Mouse (Mus musculus): ENCODE data around the gene Nprl3. TPM values are rescaled to one million over a fixed set of nuclear protein-coding genes. Genes with fewer than 3 reads are reported as not detected.

Gene Nprl3
- polyA plus RNA-seq, 1 experiment from 2014 or later = 48.4 TPM

DNA sequence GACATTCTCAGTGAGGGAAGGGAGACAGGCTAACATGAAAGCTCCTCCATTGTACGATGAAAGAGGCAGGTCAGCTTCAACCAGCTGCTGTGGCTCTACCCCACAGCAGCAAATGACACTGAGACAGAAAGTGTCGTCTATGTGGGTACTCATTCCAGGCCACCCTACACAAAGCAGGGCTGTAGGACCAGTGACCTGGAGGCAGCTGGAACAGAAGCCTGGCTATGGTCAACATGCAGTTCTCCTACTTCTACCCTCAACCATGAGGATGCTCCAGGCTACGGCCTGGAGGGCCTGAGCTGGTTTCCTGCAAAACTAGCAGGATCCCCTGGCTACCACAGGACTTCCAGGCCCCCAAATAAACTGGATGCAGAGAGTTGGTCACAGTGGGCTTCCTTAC lies 10.9 kb downstream of the Nprl3 start:
- Histone ChIP-seq H3K36me3 (replicated peaks) (no peaks in the 10 kb centered on the region; the same call in 1 of the 2 replicates), H3K27ac (no peak overlapping the region), H3K9me3 (no peaks in the 10 kb centered on the region), H3K4me1 (no peaks in the 10 kb centered on the region), H3K27me3 (replicated peaks) (no peaks in the 10 kb centered on the region), H3K4me2 (no peak overlapping the region), H3K9ac (no peak overlapping the region), H3K4me3 (no peak overlapping the region)
- WGBS = 93% methylated on average over 3 of the region's 3 CpGs
- no peak for ATAC-seq (replicated peaks)

DNA sequence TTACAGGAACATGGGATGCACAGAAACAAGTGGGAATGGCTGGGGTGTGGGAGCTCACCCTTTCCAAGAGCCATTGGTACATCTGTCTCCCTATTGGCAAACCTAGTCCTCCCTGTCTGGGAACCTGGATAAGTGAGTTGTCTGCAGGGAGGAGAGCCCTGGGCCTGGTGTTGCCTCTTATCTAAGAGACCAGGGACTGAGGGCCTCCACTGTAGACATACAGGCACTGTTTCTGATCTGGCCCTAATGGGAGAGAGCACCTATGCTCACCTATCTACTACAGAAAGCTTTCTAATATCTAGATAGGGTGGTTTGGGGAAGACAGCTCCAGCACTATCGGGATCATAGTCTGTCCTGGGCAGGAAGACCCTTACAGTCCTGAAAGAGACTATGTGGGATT lies 11.4 kb downstream of the Nprl3 start:
- 95% methylated on average over 1 of the region's 1 CpGs for WGBS
- Histone ChIP-seq H3K4me2 (no peak overlapping the region), H3K27me3 (replicated peaks) (no peaks in the 10 kb centered on the region), H3K27ac (no peak overlapping the region), H3K9ac (no peak overlapping the region), H3K4me3 (no peak overlapping the region), H3K4me1 (no peaks in the 10 kb centered on the region), H3K36me3 (replicated peaks) (no peaks in the 10 kb centered on the region; the same call in 1 of the 2 replicates), H3K9me3 (no peaks in the 10 kb centered on the region)
- no peak for ATAC-seq (replicated peaks)

DNA sequence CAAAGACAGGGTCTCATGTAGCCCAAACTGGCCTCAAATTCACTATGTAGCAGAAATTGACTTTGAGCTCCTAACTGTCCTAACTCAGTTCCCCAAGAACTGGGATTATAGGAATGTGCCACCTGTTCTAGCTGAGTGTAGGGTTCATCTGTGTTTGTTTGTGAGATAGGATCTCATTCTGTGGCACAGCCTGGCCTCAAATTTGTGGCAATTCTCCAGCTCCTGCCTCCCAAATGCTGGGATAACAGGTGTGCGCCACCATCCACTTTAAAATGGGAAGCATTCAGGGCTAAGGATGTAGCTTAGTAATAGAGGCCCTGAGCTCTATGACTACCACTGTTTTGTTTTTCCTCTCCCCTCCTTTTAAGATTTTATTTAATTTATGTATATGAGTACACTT lies 14.4 kb downstream of the Nprl3 start:
- Histone ChIP-seq H3K4me3 (no peak overlapping the region), H3K4me1 (no peaks in the 10 kb centered on the region), H3K27me3 (replicated peaks) (no peaks in the 10 kb centered on the region), H3K9me3 (no peaks in the 10 kb centered on the region), H3K4me2 (no peak overlapping the region), H3K27ac (no peak overlapping the region), H3K36me3 (replicated peaks) (peaks cover 3% of the 10 kb centered on the region; the same call in 1 of the 2 replicates), H3K9ac (no peak overlapping the region)
- 92% methylated on average over 1 of the region's 1 CpGs for WGBS
- ATAC-seq (replicated peaks) = no peak

DNA sequence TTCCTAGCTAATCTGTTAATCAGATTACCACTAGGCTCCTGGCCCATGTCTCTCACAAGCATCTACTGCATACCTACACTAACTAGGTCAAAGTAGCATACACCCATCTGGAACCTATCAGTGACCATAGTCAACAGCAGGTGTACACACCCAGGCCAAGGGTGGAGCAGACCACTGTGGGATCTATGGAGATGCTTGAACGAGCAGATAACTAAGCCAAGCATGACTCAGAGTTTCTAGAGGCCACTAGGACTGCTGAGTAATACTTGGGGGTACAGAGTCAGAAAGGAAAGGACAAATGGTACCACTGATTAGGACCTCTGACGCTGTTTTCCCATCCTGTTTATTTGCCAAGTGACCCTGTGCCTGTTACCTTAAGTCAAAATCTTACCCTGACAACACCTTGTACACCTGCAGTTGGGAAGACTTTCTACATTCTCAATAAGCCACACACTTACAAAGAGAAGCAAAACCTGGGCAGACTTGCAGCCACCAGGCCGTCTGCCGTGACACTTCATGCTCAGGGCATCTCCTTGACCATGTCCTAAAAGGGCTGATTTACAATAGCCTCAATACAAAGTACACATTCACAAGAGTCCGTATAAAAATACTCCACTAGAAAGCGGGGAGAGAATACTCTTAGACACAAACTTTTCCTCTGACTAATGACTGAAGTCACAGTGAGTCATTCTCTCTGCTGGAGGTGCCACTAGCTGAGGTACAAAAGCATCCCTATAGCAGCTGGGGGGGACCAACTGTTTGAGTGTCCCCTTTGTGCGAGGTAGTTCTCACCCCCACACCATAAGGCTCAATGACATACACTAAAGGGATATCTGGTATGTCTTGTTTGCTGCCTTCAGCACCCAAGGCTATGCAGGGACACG lies 16.4 kb downstream of the Nprl3 start:
- Histone ChIP-seq H3K27ac (no peak overlapping the region), H3K4me1 (no peaks in the 10 kb centered on the region), H3K4me2 (no peak overlapping the region), H3K36me3 (replicated peaks) (peaks cover 13% of the 10 kb centered on the region; the same call in 1 of the 2 replicates), H3K27me3 (replicated peaks) (no peaks in the 10 kb centered on the region), H3K4me3 (no peak overlapping the region), H3K9me3 (no peaks in the 10 kb centered on the region), H3K9ac (no peak overlapping the region)
- 86% methylated on average over 8 of the region's 8 CpGs for WGBS
- no peak for ATAC-seq (replicated peaks)

DNA sequence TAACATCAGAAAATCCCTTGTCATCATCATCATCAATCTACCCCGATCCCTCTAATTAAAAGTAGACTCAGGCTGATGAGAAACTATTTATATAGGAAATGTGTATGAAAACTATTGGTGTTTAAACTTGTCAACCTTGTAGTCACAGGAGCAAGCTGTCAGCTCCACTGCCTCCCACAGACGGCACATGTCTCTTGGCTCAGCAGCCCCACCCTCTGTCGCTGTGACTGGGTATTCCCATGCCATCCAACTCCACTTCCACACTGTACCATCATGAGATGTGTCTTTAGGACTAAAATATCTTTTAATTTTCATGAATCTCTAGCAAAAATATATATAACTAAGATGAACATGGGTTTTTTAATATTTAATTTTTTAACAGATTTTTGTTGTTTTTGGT lies 19.2 kb downstream of the Nprl3 start:
- no peak for ATAC-seq (replicated peaks)
- H3K4me2 ChIP-seq = no peak overlapping the region
- WGBS = 84% methylated on average over 3 of the region's 3 CpGs
- H3K36me3 ChIP-seq (replicated peaks) = peaks cover 23% of the 10 kb centered on the region; the same call in 1 of the 2 replicates
- H3K27me3 ChIP-seq (replicated peaks) = no peaks in the 10 kb centered on the region
- H3K4me1 ChIP-seq = no peaks in the 10 kb centered on the region
- no peak overlapping the region for H3K9ac ChIP-seq
- no peak overlapping the region for H3K4me3 ChIP-seq
- no peak overlapping the region for H3K27ac ChIP-seq
- no peaks in the 10 kb centered on the region for H3K9me3 ChIP-seq

DNA sequence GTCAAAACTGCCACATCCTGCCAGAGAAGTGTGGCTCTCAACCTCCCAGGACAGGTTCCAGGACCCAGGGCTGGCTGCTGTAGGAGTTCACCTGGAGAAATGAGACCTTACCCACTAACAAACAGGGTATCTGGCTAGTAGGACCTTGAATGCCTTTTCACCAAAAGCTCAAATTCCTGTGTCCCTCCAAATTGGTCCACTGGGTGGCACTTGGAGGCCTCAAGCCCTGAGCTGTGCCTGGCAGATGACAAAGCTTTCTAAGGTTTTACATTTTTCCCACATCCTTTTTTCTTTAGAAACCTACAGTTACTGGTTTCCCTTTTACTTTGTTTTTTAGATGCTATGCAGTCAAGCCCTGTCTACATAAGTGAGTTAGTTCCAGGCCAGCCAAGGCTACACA lies 20.4 kb downstream of the Nprl3 start:
- H3K9me3 ChIP-seq = no peaks in the 10 kb centered on the region
- no peak overlapping the region for H3K9ac ChIP-seq
- ATAC-seq (replicated peaks) = no peak
- no peaks in the 10 kb centered on the region for H3K27me3 ChIP-seq (replicated peaks)
- H3K27ac ChIP-seq = no peak overlapping the region
- no peaks in the 10 kb centered on the region for H3K4me1 ChIP-seq
- peaks cover 23% of the 10 kb centered on the region; the same call in 1 of the 2 replicates for H3K36me3 ChIP-seq (replicated peaks)
- no peak overlapping the region for H3K4me2 ChIP-seq
- no peak overlapping the region for H3K4me3 ChIP-seq

DNA sequence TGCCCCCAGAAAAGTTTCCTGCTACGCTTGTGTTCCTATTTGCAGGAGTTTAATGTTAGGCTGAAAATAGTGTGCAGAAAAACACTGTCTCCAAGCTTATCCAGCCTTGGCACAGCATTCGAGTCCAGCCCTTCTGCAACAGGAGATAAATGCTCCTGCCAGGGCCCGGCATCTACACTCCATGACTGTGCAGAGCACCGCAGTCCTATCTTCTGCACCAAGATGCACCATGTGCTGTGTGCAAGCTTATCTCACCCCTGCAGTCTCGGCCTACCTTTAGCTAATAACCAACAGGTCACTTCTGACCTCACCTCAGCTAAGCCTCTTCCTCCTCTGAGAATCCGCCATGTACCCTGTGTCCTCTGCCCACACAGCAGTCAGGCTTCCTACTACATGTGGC lies 21.9 kb downstream of the Nprl3 start:
- Histone ChIP-seq H3K27me3 (replicated peaks) (no peaks in the 10 kb centered on the region), H3K4me2 (no peak overlapping the region), H3K4me1 (no peaks in the 10 kb centered on the region), H3K36me3 (replicated peaks) (peaks cover 20% of the 10 kb centered on the region; the same call in 1 of the 2 replicates), H3K4me3 (no peak overlapping the region), H3K27ac (no peak overlapping the region), H3K9ac (no peak overlapping the region), H3K9me3 (no peaks in the 10 kb centered on the region)
- ATAC-seq (replicated peaks) = no peak
- 96% methylated on average over 6 of the region's 6 CpGs for WGBS

DNA sequence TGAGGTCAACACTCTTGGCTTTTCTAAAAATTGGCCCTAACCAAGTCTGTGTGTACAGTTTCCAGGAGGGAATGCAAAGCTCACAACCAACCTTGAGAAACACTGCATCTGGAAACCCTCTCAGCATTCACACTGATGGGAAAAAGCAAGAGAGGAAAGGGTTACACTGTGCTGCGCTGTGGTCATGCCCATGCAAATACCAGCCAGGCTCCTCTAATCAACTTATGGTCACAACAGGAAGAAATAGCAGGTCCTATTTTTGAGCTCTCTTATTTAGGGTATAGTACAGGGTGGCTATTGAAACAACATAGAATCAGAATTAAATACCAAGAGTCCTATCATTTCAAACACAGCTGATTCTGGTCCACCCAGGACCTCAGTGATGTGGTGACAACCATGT lies 22.9 kb downstream of the Nprl3 start:
- H3K27me3 ChIP-seq (replicated peaks) = no peaks in the 10 kb centered on the region
- no peak overlapping the region for H3K4me3 ChIP-seq
- no peak overlapping the region for H3K4me2 ChIP-seq
- ATAC-seq (replicated peaks) = no peak
- H3K36me3 ChIP-seq (replicated peaks) = peaks cover 23% of the 10 kb centered on the region; the same call in 1 of the 2 replicates
- no peak overlapping the region for H3K27ac ChIP-seq
- WGBS = 89% methylated on average over 1 of the region's 1 CpGs
- H3K4me1 ChIP-seq = no peaks in the 10 kb centered on the region
- no peak overlapping the region for H3K9ac ChIP-seq
- no peaks in the 10 kb centered on the region for H3K9me3 ChIP-seq

DNA sequence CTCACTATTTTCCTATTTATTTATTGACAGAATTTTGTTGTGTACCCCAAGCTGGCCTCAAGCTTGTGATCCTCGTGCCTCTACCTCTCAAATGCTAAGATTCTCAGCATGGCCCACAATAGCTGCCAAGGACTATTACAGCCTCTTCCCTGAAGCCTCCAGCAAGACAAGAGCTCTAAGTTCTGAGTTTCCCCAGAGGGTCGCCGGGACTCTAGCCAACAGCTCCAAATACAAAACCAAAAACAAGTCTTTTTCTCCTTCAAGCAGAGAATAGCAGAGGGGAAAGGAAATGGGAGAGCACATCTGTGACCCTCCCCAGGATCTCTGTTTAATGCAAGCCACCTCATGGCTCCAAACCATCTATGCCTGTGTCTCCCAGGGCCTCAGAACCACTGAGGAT lies 23.4 kb downstream of the Nprl3 start:
- no peaks in the 10 kb centered on the region for H3K9me3 ChIP-seq
- H3K36me3 ChIP-seq (replicated peaks) = peaks cover 26% of the 10 kb centered on the region
- no peak overlapping the region for H3K4me2 ChIP-seq
- no peak overlapping the region for H3K9ac ChIP-seq
- no peak overlapping the region for H3K27ac ChIP-seq
- no peak overlapping the region for H3K4me3 ChIP-seq
- no peaks in the 10 kb centered on the region for H3K4me1 ChIP-seq
- ATAC-seq (replicated peaks) = no peak
- no peaks in the 10 kb centered on the region for H3K27me3 ChIP-seq (replicated peaks)
- 84% methylated on average over 3 of the region's 3 CpGs for WGBS

DNA sequence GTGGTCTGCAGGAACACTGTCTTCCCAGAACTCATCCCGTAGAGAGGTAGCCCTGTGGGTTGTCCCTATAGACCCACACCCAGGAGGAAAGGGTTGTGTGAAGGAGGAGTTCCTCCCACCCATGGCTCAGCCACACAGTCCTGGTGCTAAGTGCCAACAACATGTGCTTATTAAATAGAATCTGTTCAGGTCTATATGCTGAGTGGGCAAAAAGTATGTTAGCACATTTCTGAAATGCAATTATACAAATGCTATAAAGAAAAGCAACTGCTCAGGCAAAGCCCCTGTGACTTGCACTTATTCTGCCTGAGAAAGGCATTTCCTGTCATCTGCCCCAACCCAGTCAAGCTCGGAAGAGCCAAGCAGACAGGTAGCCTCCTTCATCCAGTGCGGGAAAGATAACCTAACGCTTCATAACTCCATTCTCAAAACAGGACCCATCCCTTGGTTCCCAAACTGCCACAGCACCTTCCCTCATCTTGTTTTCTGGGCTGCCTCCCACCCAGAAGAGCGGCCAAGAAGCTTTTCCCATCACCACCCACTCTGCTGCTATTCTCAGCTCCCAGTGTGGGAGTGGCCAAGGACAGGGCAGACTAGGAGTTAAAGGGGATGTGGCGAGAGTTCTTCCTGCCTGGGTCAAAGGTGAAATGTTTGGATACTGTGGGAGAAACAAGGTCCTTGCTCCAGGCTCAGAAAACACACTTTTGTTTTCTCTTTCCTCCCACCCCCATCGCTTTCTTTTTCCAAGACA lies 24.1 kb downstream of the Nprl3 start:
- Histone ChIP-seq H3K36me3 (replicated peaks) (peaks cover 29% of the 10 kb centered on the region), H3K4me1 (no peaks in the 10 kb centered on the region), H3K27me3 (replicated peaks) (no peaks in the 10 kb centered on the region), H3K27ac (no peak overlapping the region), H3K9me3 (no peaks in the 10 kb centered on the region), H3K4me3 (no peak overlapping the region), H3K9ac (no peak overlapping the region), H3K4me2 (no peak overlapping the region)
- 76% methylated on average over 7 of the region's 7 CpGs for WGBS
- ATAC-seq (replicated peaks) = no peak

DNA sequence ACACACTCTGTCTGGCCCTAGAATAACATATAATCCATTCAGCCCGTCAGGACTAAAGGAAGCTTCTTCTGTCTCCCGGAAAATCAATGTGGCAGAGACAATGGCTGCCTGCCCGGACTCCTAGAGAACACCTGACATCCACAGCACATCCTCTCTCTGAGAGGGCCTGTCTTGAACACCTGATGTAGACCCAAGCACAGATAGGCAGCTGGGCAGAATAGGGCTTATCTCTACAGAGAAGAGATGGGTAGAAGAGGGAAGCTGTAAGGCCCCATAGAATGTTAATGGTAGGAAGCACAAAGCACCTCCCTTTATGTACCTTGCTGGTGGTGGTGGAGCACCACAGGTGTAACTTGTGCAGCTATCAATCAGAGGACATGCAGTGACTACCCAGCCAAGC lies 25.3 kb downstream of the Nprl3 start:
- no peak overlapping the region for H3K4me3 ChIP-seq
- H3K9me3 ChIP-seq = no peaks in the 10 kb centered on the region
- H3K36me3 ChIP-seq (replicated peaks) = peaks cover 22% of the 10 kb centered on the region
- peaks cover 1% of the 10 kb centered on the region for H3K4me1 ChIP-seq
- no peak overlapping the region; the same call in 1 of the 2 replicates for H3K9ac ChIP-seq
- H3K4me2 ChIP-seq = no peak overlapping the region
- H3K27ac ChIP-seq = no peak overlapping the region
- H3K27me3 ChIP-seq (replicated peaks) = no peaks in the 10 kb centered on the region
- ATAC-seq (replicated peaks) = no peak
- WGBS = 75% methylated on average over 3 of the region's 3 CpGs

DNA sequence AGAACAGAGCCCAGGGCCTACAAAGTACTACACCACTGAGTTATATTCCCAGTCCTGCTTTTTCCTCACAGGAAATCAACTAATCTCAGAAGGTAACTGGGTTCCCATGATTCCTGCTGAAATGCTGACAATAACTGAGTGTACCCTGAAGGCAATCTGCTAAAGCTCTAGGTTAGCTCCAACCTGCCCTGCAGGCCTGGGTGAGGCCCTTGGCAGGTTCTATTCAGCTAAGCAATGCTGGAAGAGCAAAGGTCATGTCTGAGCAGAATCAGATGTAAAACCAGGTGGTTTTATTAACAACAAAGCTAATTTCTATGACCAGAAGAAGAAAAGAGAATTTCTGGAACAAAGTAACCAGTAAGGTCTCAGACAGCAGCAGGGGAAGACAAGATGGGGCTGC lies 26.1 kb downstream of the Nprl3 start:
- no peaks in the 10 kb centered on the region for H3K27me3 ChIP-seq (replicated peaks)
- ATAC-seq (replicated peaks) = no peak
- no peak overlapping the region for H3K27ac ChIP-seq
- peaks cover 19% of the 10 kb centered on the region for H3K36me3 ChIP-seq (replicated peaks)
- H3K4me2 ChIP-seq = no peak overlapping the region
- H3K4me1 ChIP-seq = peaks cover 9% of the 10 kb centered on the region
- no peaks in the 10 kb centered on the region for H3K9me3 ChIP-seq
- no peak overlapping the region for H3K4me3 ChIP-seq
- no peak overlapping the region for H3K9ac ChIP-seq

Measured in midbrain, embryonic 15.5 days (tissue).